Mouse (Mus musculus) lung, postnatal 0 days (tissue): ENCODE data around the gene Glis1. TPM values are rescaled to one million over a fixed set of nuclear protein-coding genes. Genes with fewer than 3 reads are reported as not detected.

ENCODE experiments used
- ATAC-seq: fragments of 200-750 bp; cut with Nextera tagmentation; 2 replicates; pipeline ENCODE4 v1.8.0; 2017; ENCODE audit warnings: moderate library complexity
- DNase-seq: peaks from one replicate; pipeline ENCODE4 v3.0.0-alpha.2; 2016; ENCODE audit warnings: low spot score
- H3K27ac ChIP-seq: fragments of 300-500 bp; sonication (generic); 2 replicates; pipeline ENCODE4 v1.5.1; 2014; ENCODE audit warnings: antibody characterized with exemption, mild to moderate bottlenecking, low read length, mixed read lengths
- H3K27me3 ChIP-seq: fragments of 300-500 bp; sonication (generic); replicated peaks from 2 replicates; pipeline ENCODE4 v1.6.1; 2014; ENCODE audit warnings: low read length, mixed read lengths; ENCODE audit not compliant: insufficient read depth
- H3K36me3 ChIP-seq: fragments of 300-500 bp; sonication (generic); 2 replicates; pipeline ENCODE4 v1.6.1; 2014; ENCODE audit warnings: low read length, mixed read lengths; ENCODE audit not compliant: insufficient read depth
- H3K4me1 ChIP-seq: fragments of 300-500 bp; sonication (generic); 2 replicates; pipeline ENCODE4 v1.6.1; 2014; ENCODE audit warnings: antibody characterized with exemption, low read depth, low read length, mixed read lengths; ENCODE audit not compliant: insufficient read depth
- H3K4me2 ChIP-seq: fragments of 300-500 bp; sonication (generic); replicated peaks from 2 replicates; pipeline ENCODE4 v1.6.1; 2014; ENCODE audit warnings: low read depth, mild to moderate bottlenecking, low read length, moderate library complexity, mixed read lengths
- H3K4me3 ChIP-seq: fragments of 300-500 bp; sonication (generic); 2 replicates; pipeline ENCODE4 v1.5.1; 2014; ENCODE audit warnings: low read depth, low read length
- H3K9ac ChIP-seq: fragments of 300-500 bp; sonication (generic); replicated peaks from 2 replicates; pipeline ENCODE4 v1.6.1; 2014; ENCODE audit warnings: low read depth, mild to moderate bottlenecking
- H3K9me3 ChIP-seq: fragments of 300-500 bp; sonication (generic); 2 replicates; pipeline ENCODE4 v1.6.1; 2016; ENCODE audit warnings: low read length, mixed read lengths
- CTCF ChIP-seq: IDR thresholded peaks from 2 replicates; pipeline ENCODE4 v1.5.1; 2016; ENCODE audit warnings: antibody characterized with exemption, mild to moderate bottlenecking
- EP300 ChIP-seq: IDR thresholded peaks from 2 replicates; pipeline ENCODE4 v1.6.1; 2016; ENCODE audit warnings: antibody characterized with exemption, mild to moderate bottlenecking, control low read depth
- WGBS: fragments of 180-500 bp; shearing (Covaris S2); extraction: QIAGEN DNeasy Blood & Tissue Kit; methylation state at CpG from one replicate; pipeline ENCODE4 v1.1.7; 2014; 5-methylcytosine and 5-hydroxymethylcytosine counted together
- polyA plus RNA-seq: library from polyadenylated mRNA; unstranded; fragments of >200 nt; fragmentation: Nextera tagmentation; extraction: Ambion mirVana; gene quantifications from 2 replicates; pipeline ENCODE4 v1.2.1, GENCODE M21; 2015

Gene Glis1
- polyA plus RNA-seq, 1 experiment from 2014 or later: 0.76 TPM

GRCm38 (mm10) chr4:107617596-107618230 lies 183.3 kb downstream of the Glis1 start:
- no peak overlapping the region for H3K27ac ChIP-seq
- ATAC-seq: peak; percentile 50
- 48% methylated on average over 5 of the region's 6 CpGs for WGBS
- H3K4me1 ChIP-seq: no peaks in the 10 kb centered on the region
- no peaks in the 10 kb centered on the region for H3K9me3 ChIP-seq
- no peaks in the 10 kb centered on the region for H3K36me3 ChIP-seq
- DNase-seq: no peak
- H3K4me2 ChIP-seq: no peak overlapping the region
- no peak overlapping the region for H3K9ac ChIP-seq
- TF ChIP-seq EP300: no peak
- no peak for TF ChIP-seq CTCF
- H3K4me3 ChIP-seq: no peak overlapping the region
- no peaks in the 10 kb centered on the region for H3K27me3 ChIP-seq

- no peaks in the 10 kb centered on the region for H3K4me1 ChIP-seq
- DNase-seq (no peak), ATAC-seq (no peak)
- H3K9ac ChIP-seq: no peak overlapping the region
- H3K27ac ChIP-seq: no peak overlapping the region
- WGBS: 97% methylated on average over 7 of the region's 7 CpGs
- TF ChIP-seq EP300 (no peak), CTCF (no peak)
- no peak overlapping the region for H3K4me2 ChIP-seq
- no peaks in the 10 kb centered on the region for H3K27me3 ChIP-seq
- no peak overlapping the region for H3K4me3 ChIP-seq
- no peaks in the 10 kb centered on the region for H3K36me3 ChIP-seq
- no peaks in the 10 kb centered on the region for H3K9me3 ChIP-seq
These were observed 185.1 kb downstream of the Glis1 start for GRCm38 (mm10) chr4:107619487-107619886.

- TF ChIP-seq CTCF: no peak
- no peak for TF ChIP-seq EP300
- H3K27me3 ChIP-seq: no peaks in the 10 kb centered on the region
- H3K4me3 ChIP-seq: no peak overlapping the region
- no peak overlapping the region for H3K27ac ChIP-seq
- H3K9me3 ChIP-seq: no peaks in the 10 kb centered on the region
- no peak for DNase-seq
- no peaks in the 10 kb centered on the region for H3K36me3 ChIP-seq
- no peak overlapping the region for H3K4me2 ChIP-seq
- no peak overlapping the region for H3K9ac ChIP-seq
- H3K4me1 ChIP-seq: no peaks in the 10 kb centered on the region
- 67% methylated on average over 5 of the region's 5 CpGs for WGBS
- ATAC-seq: no peak
These were observed 187.0 kb downstream of the Glis1 start for GRCm38 (mm10) chr4:107621366-107621765.

- DNase-seq (no peak), ATAC-seq (no peak)
- TF ChIP-seq CTCF (no peak), EP300 (no peak)
- Histone ChIP-seq H3K27ac (no peak overlapping the region), H3K9me3 (no peaks in the 10 kb centered on the region), H3K4me1 (no peaks in the 10 kb centered on the region), H3K9ac (no peak overlapping the region), H3K4me2 (no peak overlapping the region), H3K36me3 (no peaks in the 10 kb centered on the region), H3K4me3 (no peak overlapping the region), H3K27me3 (no peaks in the 10 kb centered on the region)
- 56% methylated on average over 6 of the region's 6 CpGs for WGBS
These were observed 187.9 kb downstream of the Glis1 start for GRCm38 (mm10) chr4:107622296-107622695.

- Histone ChIP-seq H3K27me3 (no peaks in the 10 kb centered on the region), H3K4me2 (no peak overlapping the region), H3K4me1 (no peaks in the 10 kb centered on the region), H3K4me3 (no peak overlapping the region), H3K9me3 (no peaks in the 10 kb centered on the region), H3K9ac (no peak overlapping the region), H3K27ac (no peak overlapping the region), H3K36me3 (no peaks in the 10 kb centered on the region)
- TF ChIP-seq CTCF (no peak), EP300 (no peak)
- DNase-seq (no peak), ATAC-seq (no peak)
- 61% methylated on average over 6 of the region's 6 CpGs for WGBS
These were observed 189.5 kb downstream of the Glis1 start for GRCm38 (mm10) chr4:107623916-107624315.

GRCm38 (mm10) chr4:107624951-107625350 lies 190.6 kb downstream of the Glis1 start:
- 58% methylated on average over 5 of the region's 5 CpGs for WGBS
- H3K27me3 ChIP-seq: no peaks in the 10 kb centered on the region
- no peaks in the 10 kb centered on the region for H3K9me3 ChIP-seq
- DNase-seq (no peak), ATAC-seq (no peak)
- TF ChIP-seq CTCF (no peak), EP300 (no peak)
- H3K9ac ChIP-seq: no peak overlapping the region
- no peak overlapping the region for H3K4me3 ChIP-seq
- no peak overlapping the region for H3K4me2 ChIP-seq
- H3K36me3 ChIP-seq: no peaks in the 10 kb centered on the region
- H3K27ac ChIP-seq: no peak overlapping the region
- no peaks in the 10 kb centered on the region for H3K4me1 ChIP-seq

- WGBS: 74% methylated on average over 4 of the region's 4 CpGs
- H3K4me2 ChIP-seq: no peak overlapping the region
- TF ChIP-seq CTCF (no peak), EP300 (no peak)
- no peaks in the 10 kb centered on the region for H3K9me3 ChIP-seq
- no peak overlapping the region for H3K4me3 ChIP-seq
- H3K27ac ChIP-seq: no peak overlapping the region
- ATAC-seq: no peak
- H3K36me3 ChIP-seq: no peaks in the 10 kb centered on the region
- no peak overlapping the region for H3K9ac ChIP-seq
- no peak for DNase-seq
- no peaks in the 10 kb centered on the region for H3K4me1 ChIP-seq
- no peaks in the 10 kb centered on the region for H3K27me3 ChIP-seq
These were observed 193.8 kb downstream of the Glis1 start for GRCm38 (mm10) chr4:107628226-107628625.
